Mouse (Mus musculus): Measurements from ENCODE around the gene Camsap3.

DNA sequence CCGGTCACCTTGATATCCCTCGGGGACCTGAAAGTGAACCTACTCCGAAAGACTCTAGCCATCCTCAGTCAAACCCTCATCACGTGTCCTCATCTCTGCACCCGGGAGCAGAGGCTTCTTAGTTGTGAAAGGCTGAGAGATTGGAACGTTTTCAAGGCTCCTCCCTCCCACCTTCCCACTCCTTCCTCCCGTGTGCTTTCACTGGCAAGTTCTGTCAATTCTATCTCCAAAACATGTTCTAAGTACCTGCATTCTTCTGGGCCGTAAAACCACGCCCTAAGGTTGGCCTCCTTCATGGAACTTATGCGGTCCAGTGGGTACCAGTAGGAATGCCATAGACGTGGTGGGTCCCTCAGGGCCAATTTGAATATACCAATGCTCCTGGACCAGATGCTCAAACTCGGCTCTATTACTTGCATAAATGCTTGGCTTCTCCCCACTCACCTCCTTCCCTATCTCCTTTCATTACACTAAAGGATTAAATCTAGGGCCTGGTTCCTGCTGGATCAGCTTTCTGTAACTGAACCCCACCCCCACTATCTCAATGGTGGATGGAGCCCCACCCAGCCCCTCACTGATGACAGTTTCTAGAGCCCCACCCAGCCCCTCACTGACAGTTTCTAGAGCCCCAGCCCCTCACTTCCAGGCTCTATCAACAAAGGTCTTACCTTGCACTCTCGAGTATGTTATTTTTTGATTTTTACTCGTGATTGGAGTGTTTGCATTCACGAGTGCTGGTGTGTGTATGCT lies 10.7 kb upstream of the Camsap3 start:
- TF ChIP-seq CTCF (IDR thresholded peaks at IDR 0.05; ENCODE audit: borderline replicate concordance, control insufficient read depth, extremely low read depth, insufficient read depth, low read length, poor library complexity) (no peak), POLR2A (IDR thresholded peaks at IDR 0.05; ENCODE audit: control insufficient read depth, extremely low read depth, insufficient read depth, low read length, poor library complexity) (no peak)

All from thymus, adult 2 months (tissue).